Mouse (Mus musculus) embryonic facial prominence, embryonic 13.5 days (tissue): Measurements from ENCODE around the gene Polr2h. TPM values are rescaled to one million over a fixed set of nuclear protein-coding genes. Genes with fewer than 3 reads are reported as not detected.

ENCODE experiments used
- ATAC-seq: fragments of 200-750 bp; cut with Nextera tagmentation; 2 replicates; pipeline ENCODE4 v1.8.0; 2017; ENCODE audit warnings: low read depth; ENCODE audit not compliant: insufficient number of reproducible peaks, insufficient read depth, low FRiP score, low TSS enrichment
- H3K27ac ChIP-seq: fragments of 300-500 bp; sonication (generic); 2 replicates; pipeline ENCODE4 v1.5.1; 2015; ENCODE audit warnings: moderate library complexity, mild to moderate bottlenecking, inconsistent platforms
- H3K27me3 ChIP-seq: fragments of 300-500 bp; sonication (generic); 2 replicates; pipeline ENCODE4 v1.6.1; 2015; ENCODE audit warnings: mild to moderate bottlenecking, inconsistent platforms
- H3K36me3 ChIP-seq: fragments of 300-500 bp; sonication (generic); 2 replicates; pipeline ENCODE4 v1.6.1; 2015; ENCODE audit warnings: mild to moderate bottlenecking, inconsistent platforms
- H3K4me1 ChIP-seq: fragments of 300-500 bp; sonication (generic); 2 replicates; pipeline ENCODE4 v1.6.1; 2015; ENCODE audit warnings: inconsistent platforms
- H3K4me2 ChIP-seq: fragments of 300-500 bp; sonication (generic); 2 replicates; pipeline ENCODE4 v1.6.1; 2015; ENCODE audit warnings: moderate library complexity, mild to moderate bottlenecking, inconsistent platforms
- H3K4me3 ChIP-seq: fragments of 300-500 bp; sonication (generic); 2 replicates; pipeline ENCODE4 v1.5.1; 2015; ENCODE audit warnings: mild to moderate bottlenecking, inconsistent platforms
- H3K9ac ChIP-seq: fragments of 300-500 bp; sonication (generic); 2 replicates; pipeline ENCODE4 v1.6.1; 2015; ENCODE audit warnings: mild to moderate bottlenecking, inconsistent platforms
- H3K9me3 ChIP-seq: fragments of 300-500 bp; sonication (generic); 2 replicates; pipeline ENCODE4 v1.6.1; 2016; ENCODE audit warnings: inconsistent platforms
- WGBS: fragments of 180-500 bp; shearing (Covaris S2); methylation state at CpG from one replicate; pipeline ENCODE4 v1.1.7; 2015; ENCODE audit warnings: mixed read lengths; 5-methylcytosine and 5-hydroxymethylcytosine counted together
- polyA plus RNA-seq: library from polyadenylated mRNA; unstranded; fragments of >200 nt; fragmentation: Nextera tagmentation; extraction: Ambion mirVana; gene quantifications from 2 replicates; pipeline ENCODE4 v1.2.1, GENCODE M21; 2015

Polr2h gene
- polyA plus RNA-seq, 1 experiment from 2014 or later, result 110 TPM

DNA sequence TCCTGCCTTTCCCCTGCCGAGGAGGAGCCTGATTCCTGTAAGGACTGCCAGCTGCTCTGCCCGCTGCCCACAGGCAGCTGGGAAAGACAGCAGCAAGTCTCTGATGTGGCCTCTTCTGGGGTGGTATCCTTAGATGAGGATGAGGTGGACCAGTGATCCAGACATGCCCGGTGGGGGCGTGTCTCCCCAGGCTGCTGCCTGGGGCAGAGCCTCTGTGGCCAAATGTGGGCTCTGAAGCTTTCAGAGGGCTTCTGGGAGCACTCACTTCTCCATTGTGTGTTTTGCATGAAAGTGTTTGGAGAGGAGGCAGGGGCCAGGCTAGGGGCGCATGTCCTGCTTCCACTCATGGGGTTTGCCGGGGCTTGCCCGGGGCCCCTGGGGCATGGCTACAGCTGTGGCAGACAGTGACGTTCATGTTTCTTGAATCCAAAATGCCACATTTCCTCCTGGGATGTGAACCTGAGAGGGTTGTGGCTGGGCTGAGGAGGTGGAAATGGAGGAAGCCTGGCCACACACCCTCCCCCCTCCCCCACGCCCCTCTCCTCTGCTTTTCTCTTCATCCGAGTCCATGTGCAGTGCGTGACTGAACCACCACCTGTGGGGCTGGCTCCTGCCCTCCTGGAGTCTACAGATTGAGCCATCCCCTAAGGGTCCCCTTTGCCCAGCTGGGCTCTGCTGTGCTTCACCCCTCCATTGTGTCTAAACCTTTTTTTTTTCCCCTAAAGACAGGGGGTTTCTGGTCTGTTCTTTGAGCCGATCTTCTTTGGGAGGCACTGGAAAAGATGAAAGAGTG, 15.5 kb upstream of the Polr2h start:
- WGBS, result 9% methylated on average over 12 of the region's 12 CpGs
- H3K36me3 ChIP-seq, result peaks cover 44% of the 10 kb centered on the region

DNA sequence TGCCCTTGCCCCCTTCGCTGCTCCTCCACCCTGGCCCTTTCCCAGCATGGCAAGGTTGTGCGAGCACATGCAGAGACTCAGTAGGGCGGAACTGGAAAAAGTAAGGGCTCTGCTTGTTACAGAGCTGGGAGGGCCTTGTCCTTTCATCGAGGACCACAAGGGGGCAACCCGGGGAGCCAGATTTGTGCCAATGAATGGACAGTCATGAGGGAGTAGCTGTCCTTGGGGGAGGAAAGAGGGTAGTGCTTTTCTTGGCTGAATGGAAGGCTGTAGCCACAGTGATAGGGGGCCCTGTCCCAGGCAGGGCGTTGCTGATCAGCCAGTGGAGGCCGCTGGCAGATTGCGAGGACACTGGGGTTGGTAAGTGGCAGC, 15.0 kb upstream of the Polr2h start:
- Histone ChIP-seq H3K36me3 (peaks cover 50% of the 10 kb centered on the region), H3K4me3 (no peak overlapping the region), H3K9ac (peak overlapping the region; percentile 52), H3K9me3 (no peaks in the 10 kb centered on the region), H3K27me3 (no peaks in the 10 kb centered on the region), H3K27ac (peak overlapping the region; percentile 81), H3K4me2 (peak overlapping the region; percentile 36; the same call in 1 of the 2 replicates), H3K4me1 (peaks cover 17% of the 10 kb centered on the region)
- 0 out of 2 replicates have a peak, but pooled peaks have one; percentile 2 for ATAC-seq
- WGBS, result 7% methylated on average over 8 of the region's 8 CpGs

More for the DNA sequence above, 15.5 kb upstream of the Polr2h start:
- Histone ChIP-seq H3K27ac (peak overlapping the region; percentile 81), H3K4me3 (no peak overlapping the region), H3K9me3 (no peaks in the 10 kb centered on the region), H3K4me1 (peaks cover 17% of the 10 kb centered on the region), H3K9ac (peak overlapping the region; percentile 52), H3K27me3 (no peaks in the 10 kb centered on the region), H3K4me2 (peak overlapping the region; percentile 36)
- ATAC-seq, result peak; percentile 62; the same call in 1 of the 2 replicates

DNA sequence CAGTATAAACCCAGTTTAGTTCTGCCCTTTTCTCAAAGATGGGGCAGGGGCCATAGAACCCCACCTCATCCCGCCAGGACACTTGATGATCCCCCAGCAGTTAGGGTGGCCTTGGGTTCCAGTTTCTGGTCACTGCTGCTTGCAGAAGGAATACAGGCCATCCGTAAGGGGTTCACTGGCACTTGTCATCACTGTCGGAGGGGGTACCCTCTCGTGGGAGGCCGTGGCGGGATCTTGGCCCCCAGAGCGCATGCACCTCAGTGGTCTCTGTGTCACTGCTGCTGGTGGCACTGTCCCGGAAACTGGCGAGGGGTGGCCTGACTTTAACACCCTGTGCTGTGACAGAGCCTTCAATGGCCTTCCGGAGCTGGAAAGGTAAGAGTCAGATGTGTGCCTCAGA, 14.4 kb upstream of the Polr2h start:
- no peaks in the 10 kb centered on the region for H3K9me3 ChIP-seq
- no peak for ATAC-seq
- peak overlapping the region; percentile 81; the same call in 1 of the 2 replicates for H3K27ac ChIP-seq
- H3K4me1 ChIP-seq, result peaks cover 17% of the 10 kb centered on the region
- no peaks in the 10 kb centered on the region for H3K27me3 ChIP-seq
- 90% methylated on average over 10 of the region's 10 CpGs for WGBS
- no peak overlapping the region for H3K4me3 ChIP-seq
- no peak overlapping the region for H3K4me2 ChIP-seq
- H3K9ac ChIP-seq, result no peak overlapping the region
- H3K36me3 ChIP-seq, result peaks cover 56% of the 10 kb centered on the region

DNA sequence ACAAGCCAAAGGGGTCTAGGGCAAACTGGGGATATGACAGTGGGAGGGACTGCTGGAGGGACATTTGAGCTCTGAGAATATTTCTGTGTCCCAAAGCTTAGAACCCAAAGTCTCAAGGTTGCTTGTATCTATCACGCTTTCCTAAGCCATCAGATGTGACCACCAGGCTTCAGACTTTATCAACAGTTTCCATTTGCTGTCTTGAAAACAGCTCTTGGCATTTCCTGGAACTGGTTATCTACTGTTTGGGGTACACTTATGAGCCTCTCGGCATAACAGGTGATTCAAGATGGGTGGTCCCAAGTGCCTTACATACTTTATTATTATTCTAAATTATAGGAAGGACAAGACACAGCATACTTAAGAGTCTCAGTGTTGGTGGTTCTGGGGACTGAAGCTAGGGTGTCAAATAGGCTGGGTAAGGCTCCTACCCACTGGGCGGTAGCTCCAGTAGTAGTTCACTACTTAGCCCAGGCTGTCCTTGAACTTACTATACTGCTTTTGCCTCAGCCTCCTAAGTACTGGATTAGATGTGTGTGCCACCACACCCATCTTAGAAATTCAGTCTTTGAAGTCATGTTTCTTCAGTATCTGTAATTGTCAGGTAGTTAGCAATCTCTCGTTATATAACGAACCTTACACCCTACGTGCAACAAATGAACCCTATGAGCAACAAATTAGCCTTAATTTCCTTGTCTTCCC, 13.6 kb upstream of the Polr2h start:
- Histone ChIP-seq H3K27ac (no peak overlapping the region), H3K9me3 (no peaks in the 10 kb centered on the region), H3K9ac (no peak overlapping the region), H3K27me3 (no peaks in the 10 kb centered on the region), H3K4me2 (no peak overlapping the region), H3K4me3 (no peak overlapping the region), H3K4me1 (peaks cover 17% of the 10 kb centered on the region), H3K36me3 (peaks cover 64% of the 10 kb centered on the region)
- WGBS, result 86% methylated on average over 6 of the region's 6 CpGs
- no peak for ATAC-seq

DNA sequence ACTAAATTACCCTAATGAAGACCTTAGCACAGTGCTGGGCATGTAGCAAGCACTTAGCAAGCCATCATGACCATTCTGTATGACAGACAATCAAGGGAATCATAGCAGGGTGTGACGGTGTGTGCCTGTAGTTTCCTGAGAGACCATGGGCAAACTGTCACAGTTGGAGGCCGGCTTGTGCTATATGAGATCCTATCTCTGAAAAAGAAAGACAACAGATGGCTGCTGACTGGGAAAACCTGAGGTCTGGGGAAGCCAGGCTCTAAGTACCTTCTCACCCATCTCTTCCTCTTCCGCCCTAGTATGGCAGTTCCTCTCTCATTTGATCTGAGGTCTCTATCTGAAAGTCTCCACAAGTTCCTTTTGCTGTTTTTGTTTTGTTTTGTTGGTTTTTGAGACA, 11.7 kb upstream of the Polr2h start:
- Histone ChIP-seq H3K36me3 (peaks cover 64% of the 10 kb centered on the region), H3K9me3 (no peaks in the 10 kb centered on the region), H3K4me3 (no peak overlapping the region), H3K27me3 (no peaks in the 10 kb centered on the region), H3K4me2 (no peak overlapping the region), H3K9ac (no peak overlapping the region), H3K27ac (no peak overlapping the region), H3K4me1 (peaks cover 17% of the 10 kb centered on the region)
- WGBS, result 81% methylated on average over 3 of the region's 3 CpGs
- ATAC-seq, result no peak

DNA sequence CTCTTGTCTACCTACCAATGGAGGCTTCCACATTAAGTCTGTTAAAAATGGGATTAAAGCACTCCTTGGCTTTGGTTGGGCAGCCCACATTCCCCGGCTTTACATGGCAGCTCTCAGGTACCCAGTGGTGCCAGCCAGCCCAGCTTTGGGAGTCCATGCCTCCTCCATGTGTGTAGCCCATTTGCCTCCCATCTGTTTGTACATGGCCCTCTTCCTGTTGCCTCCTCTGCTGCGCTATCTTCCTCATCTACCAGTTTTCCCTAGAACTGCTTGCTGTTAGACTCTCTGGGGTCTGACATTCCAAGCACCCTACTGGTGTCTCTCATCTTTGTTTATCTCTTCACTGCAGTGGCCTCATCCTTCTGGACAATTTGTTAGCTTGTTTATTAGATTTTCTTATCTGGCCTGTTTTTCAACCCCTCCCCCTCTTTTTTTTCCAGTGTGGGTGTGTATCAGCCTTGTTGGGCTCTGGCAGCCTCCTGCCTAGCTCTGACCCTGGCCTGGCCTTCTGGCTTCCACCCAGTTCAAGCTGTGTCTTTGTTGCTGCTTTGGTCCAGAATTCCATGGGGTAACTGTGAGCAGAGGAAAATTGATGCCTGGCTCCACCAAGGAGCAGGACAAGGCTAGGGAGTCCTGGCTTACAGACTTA, 10.9 kb upstream of the Polr2h start:
- no peak for ATAC-seq
- Histone ChIP-seq H3K4me1 (peaks cover 13% of the 10 kb centered on the region), H3K4me3 (no peak overlapping the region), H3K9ac (no peak overlapping the region), H3K27me3 (no peaks in the 10 kb centered on the region), H3K36me3 (peaks cover 72% of the 10 kb centered on the region), H3K27ac (no peak overlapping the region), H3K4me2 (no peak overlapping the region), H3K9me3 (no peaks in the 10 kb centered on the region)
- 93% methylated on average over 2 of the region's 2 CpGs for WGBS

DNA sequence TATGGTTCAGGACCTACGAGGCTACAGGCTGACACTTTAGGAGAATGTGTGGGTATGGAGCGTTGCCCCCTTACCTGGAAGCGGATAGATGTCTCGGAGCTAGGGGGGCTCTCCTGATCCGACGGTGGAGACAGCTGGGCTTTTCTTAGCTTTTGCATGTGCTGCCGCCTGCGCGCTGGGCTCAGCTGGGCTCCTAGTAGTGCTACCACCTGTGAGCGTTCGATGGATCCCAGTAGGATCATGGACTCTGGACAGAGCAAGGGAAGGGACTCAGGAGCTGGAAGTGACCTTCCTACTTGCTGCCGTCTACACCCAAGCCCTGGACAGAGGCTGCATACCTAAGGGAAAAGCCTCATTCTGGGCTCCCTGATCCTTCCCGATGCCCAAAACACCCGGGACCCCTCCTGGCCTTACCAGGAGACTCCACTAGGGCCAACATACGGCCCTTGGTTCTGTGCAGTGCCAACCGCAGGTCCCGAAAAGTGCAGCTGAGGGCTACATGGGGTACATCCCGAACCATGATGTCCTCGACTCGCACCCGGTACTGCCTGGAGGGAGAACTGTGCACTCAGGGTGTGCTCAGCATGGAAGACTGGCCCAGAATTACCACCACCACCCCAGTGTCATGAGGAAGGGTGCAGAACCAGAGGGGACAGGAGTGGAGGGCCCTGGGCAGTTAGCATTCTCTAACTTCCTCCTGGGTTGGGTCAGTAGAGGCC, 9.1 kb upstream of the Polr2h start:
- no peak overlapping the region for H3K9ac ChIP-seq
- no peak overlapping the region for H3K27ac ChIP-seq
- H3K9me3 ChIP-seq, result no peaks in the 10 kb centered on the region
- H3K4me2 ChIP-seq, result no peak overlapping the region
- peaks cover 86% of the 10 kb centered on the region for H3K36me3 ChIP-seq
- WGBS, result 92% methylated on average over 21 of the region's 21 CpGs
- no peak for ATAC-seq
- no peaks in the 10 kb centered on the region for H3K27me3 ChIP-seq
- H3K4me3 ChIP-seq, result no peak overlapping the region
- H3K4me1 ChIP-seq, result peaks cover under 1% of the 10 kb centered on the region; the same call in 1 of the 2 replicates

DNA sequence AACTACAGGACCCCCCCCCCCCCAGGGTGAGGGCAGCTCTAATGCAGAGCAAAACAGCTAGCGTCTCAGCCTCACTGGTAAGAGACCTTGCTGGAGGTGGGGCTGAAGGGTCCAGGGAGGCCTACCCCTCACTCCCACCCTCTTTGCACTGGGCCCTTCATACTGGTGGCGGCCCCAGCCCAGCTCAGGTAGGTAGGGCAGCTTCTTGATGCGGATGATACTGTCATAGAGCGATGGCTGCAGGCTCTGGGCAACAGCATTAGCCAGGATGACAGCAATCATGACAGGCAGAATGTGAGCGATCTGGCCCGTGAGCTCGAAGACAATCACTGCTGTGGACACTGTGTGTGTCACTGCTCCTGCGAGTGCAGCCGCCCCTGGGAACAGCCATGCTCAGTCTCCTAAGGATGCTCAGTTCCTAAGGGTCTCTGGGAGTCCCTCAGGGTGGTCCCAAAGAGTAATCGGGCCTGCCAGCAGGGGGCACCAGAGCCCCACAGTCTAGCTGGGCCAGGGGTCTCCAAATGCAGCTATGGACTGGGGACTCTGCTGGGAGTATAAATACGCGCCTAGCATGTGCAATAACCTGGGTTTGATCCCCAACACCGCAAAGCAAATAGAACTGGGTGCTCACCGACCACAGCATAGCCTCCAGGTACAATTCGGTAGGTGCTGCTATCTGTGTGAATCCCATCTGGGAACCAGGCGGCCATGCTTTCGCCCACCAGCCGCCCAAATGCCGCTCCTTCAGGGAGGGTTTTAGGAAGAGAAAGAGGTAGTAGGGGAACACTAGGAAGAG, 8.3 kb upstream of the Polr2h start:
- Histone ChIP-seq H3K36me3 (peaks cover 81% of the 10 kb centered on the region), H3K27me3 (no peaks in the 10 kb centered on the region), H3K4me2 (no peak overlapping the region), H3K9ac (no peak overlapping the region), H3K27ac (no peak overlapping the region), H3K9me3 (no peaks in the 10 kb centered on the region), H3K4me3 (no peak overlapping the region), H3K4me1 (peaks cover 8% of the 10 kb centered on the region)
- 73% methylated on average over 19 of the region's 19 CpGs for WGBS
- ATAC-seq, result 0 out of 2 replicates have a peak, but pooled peaks have one; percentile 34

DNA sequence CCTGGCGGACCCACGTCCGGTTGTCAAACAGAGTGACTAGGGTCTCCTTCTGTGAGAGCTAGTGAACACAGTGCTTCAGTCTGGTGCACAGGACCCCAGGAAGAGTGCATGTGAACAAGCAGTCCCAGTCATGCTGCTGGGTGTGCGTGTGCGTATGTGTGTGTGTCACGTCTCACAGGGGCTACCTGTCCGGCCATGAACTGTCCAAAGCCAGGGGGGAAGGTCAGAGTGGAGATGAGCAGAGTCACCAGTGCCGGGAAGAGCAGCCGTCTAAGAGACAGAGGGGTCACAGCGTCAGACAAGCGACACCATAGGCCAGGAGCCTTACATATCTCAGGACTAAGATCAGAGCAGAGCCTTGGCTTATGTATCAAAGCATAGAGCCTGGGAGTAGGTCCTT, 7.1 kb upstream of the Polr2h start:
- Histone ChIP-seq H3K4me3 (no peak overlapping the region), H3K36me3 (peaks cover 75% of the 10 kb centered on the region), H3K27me3 (no peaks in the 10 kb centered on the region), H3K4me1 (peaks cover 20% of the 10 kb centered on the region), H3K27ac (no peak overlapping the region), H3K9ac (no peak overlapping the region), H3K9me3 (no peaks in the 10 kb centered on the region), H3K4me2 (no peak overlapping the region)
- no peak for ATAC-seq
- WGBS, result 93% methylated on average over 11 of the region's 11 CpGs

DNA sequence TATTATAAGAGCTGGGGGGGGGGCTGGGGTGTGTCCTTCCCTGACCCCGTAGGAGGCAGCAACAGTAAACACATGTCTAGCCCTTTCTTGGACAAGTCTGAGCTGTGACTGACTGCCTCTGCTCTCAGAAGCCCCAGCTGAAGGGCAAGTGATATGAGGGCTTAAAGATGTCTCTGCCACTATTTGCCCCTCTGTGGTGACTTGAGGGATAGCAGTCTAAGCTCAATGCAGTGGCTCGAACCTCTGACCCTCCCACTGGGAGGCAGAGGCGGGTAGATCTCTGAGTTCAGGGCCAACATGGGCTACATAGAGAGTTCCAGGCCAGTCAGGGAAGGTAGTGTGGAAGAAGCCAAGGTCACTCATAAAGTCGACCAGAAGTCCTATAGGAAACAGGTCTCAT, 6.7 kb upstream of the Polr2h start:
- Histone ChIP-seq H3K27ac (no peak overlapping the region), H3K27me3 (no peaks in the 10 kb centered on the region), H3K4me2 (no peak overlapping the region), H3K9me3 (no peaks in the 10 kb centered on the region), H3K9ac (no peak overlapping the region), H3K36me3 (peaks cover 71% of the 10 kb centered on the region), H3K4me3 (no peak overlapping the region), H3K4me1 (peaks cover 23% of the 10 kb centered on the region)
- ATAC-seq, result no peak
- WGBS, result 84% methylated on average over 4 of the region's 4 CpGs
